Mouse (Mus musculus): ENCODE measurements around the gene A930018P22Rik.

GRCm38 (mm10) chr2:104153876-104154275 lies 31.3 kb downstream of the A930018P22Rik start:
- TF ChIP-seq CTCF (IDR thresholded peaks at IDR 0.05; ENCODE audit: low read depth) (no peak), EP300 (optimal IDR thresholded peaks at IDR 0.05) (no peak)
